Mouse (Mus musculus) brain, embryonic 14.5 days (tissue): ENCODE results near the gene Tepsin. TPM values are rescaled to one million over a fixed set of nuclear protein-coding genes. Genes with fewer than 3 reads are reported as not detected.

Experiments used
- DNase-seq: peaks from one replicate; pipeline ENCODE4 v3.0.0-alpha.2; 2011; ENCODE audit warnings: low read depth
- CTCF ChIP-seq: fragments of 200-500 bp; IDR thresholded peaks from 2 replicates; pipeline ENCODE4 v1.5.1; 2012; ENCODE audit warnings: inconsistent platforms, mild to moderate bottlenecking, moderate library complexity, borderline replicate concordance; ENCODE audit not compliant: insufficient read depth, insufficient read length; ENCODE audit errors: extremely low read depth
- POLR2A ChIP-seq: fragments of 200-500 bp; IDR thresholded peaks from 2 replicates; pipeline ENCODE4 v1.6.1; 2012; ENCODE audit warnings: mild to moderate bottlenecking, inconsistent platforms, borderline replicate concordance; ENCODE audit not compliant: poor library complexity, insufficient read depth, insufficient read length, severe bottlenecking; ENCODE audit errors: extremely low read depth
- polyA plus RNA-seq: library from polyadenylated mRNA; depleted of rRNA; stranded (reverse); fragments of >200 nt; gene quantifications from 2 replicates; pipeline ENCODE4 v1.2.3, GENCODE M21; 2012

Gene Tepsin
- polyA plus RNA-seq, 1 experiment: 47.4 TPM

- TF ChIP-seq POLR2A: no peak
- TF ChIP-seq CTCF: no peak
- peak; percentile 14 for DNase-seq
Observed at GRCm38 (mm10) chr11:120109558-120110210, 11.2 kb upstream of the Tepsin start.

GRCm38 (mm10) chr11:120107796-120108195 is 9.3 kb upstream of the Tepsin start:
- DNase-seq: no peak
- TF ChIP-seq POLR2A: no peak
- TF ChIP-seq CTCF: no peak

GRCm38 (mm10) chr11:120107026-120107425 is 8.5 kb upstream of the Tepsin start:
- TF ChIP-seq CTCF: no peak
- no peak for TF ChIP-seq POLR2A
- no peak for DNase-seq

DNA sequence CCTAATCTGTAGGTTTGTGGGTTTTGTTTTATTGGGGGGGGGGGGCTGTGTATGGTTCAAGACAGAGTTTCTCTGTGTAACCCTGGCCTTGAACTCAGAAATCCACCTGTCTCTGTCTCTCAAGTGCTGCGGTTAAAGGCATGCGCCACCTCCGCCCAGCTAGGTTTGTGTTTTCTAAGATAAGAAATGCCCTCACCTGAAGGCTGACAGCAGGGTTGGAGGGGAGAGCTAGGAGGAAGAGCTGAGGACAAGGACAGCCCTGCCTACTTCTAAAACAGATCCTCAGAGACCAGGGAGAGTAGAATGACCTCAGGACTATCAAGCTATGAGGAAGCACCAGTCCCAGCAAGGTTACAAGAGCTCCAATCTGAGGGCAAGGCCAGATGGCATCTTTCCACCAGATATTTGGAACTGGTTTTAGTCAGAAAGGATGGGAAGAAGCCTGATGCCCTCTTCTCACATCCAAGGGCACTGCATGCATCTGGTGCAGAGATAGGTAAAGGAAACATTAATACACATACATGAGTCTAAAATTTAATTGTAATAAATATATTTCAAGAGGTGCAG is 5.0 kb upstream of the Tepsin start:
- DNase-seq: no peak
- TF ChIP-seq CTCF: no peak
- no peak for TF ChIP-seq POLR2A

DNA sequence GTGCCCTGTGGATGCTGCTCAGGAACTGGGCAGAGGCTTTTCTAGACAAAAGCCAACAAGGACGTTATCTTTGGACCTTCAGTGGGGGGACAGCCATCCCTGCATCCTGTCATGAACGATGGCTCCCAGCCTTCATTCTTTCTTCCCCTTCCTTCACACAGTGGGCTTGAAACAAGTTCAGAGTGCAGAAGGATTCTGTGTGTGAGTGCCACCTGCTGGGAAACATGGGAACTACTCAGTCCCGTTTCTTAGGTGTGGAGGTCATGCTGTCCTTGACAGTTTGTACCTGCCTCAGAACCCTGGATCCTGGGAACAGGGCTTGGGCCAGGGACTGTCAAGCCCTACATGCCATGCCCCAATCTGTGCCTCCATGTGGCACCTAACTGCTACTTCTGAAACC is 2.5 kb upstream of the Tepsin start:
- TF ChIP-seq POLR2A (no peak), CTCF (peak; percentile 82; the same call in 1 of the 2 replicates)
- DNase-seq: peak; percentile 83

- no peak for TF ChIP-seq POLR2A
- no peak for TF ChIP-seq CTCF
- no peak for DNase-seq
Observed at GRCm38 (mm10) chr11:120092817-120093591, 5.5 kb downstream of the Tepsin start.

DNA sequence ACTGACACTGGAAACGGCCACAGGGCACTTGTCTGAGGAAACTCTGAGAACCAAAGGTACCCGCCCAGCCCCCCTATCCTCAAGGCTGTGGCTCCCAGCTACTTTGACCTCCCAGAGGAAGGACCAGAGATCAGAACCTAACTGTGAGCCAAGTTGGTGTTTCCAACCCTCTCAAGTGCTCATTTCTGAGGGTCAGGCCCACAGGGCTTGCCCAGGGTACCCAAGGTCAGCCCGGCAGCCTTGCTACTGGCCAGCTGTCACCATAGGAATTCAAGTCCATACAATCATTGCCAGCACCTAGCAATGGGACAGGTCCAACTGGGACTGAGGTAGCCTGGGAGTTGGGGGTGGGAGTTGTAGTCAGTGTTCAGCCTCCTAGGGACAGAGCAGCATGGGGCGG is 7.9 kb downstream of the Tepsin start:
- no peak for DNase-seq
- TF ChIP-seq POLR2A (no peak), CTCF (no peak)

DNA sequence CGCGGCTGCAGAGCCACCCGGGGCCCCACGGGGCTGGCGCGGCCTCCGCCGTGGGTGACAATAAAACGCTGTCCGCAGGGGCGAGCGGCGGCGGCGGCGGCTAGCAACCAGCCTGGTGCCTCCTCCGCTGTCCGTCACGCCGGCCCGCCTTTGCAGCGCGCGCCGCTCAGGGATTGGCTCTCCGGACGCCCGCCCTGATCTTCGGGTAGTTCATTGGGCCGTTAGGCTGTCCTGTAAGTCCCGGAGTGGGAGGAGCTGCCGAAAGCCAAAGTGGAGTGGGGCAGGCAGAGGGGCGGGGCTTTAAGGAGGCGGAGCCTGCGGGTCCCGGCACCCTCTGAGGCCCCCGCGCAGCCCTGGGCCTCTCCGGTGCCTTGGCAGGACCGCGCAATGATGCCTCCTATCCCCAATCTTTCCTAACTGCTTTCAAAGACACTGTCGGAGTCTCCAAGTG is 11.8 kb downstream of the Tepsin start, which contains the start of gene Cep131:
Cep131 (minus strand) TSS at position 126 of the 451 bp plus-strand sequence.
- no peak for TF ChIP-seq CTCF
- peak; percentile 82 for TF ChIP-seq POLR2A
- peak; percentile 99 for DNase-seq

DNA sequence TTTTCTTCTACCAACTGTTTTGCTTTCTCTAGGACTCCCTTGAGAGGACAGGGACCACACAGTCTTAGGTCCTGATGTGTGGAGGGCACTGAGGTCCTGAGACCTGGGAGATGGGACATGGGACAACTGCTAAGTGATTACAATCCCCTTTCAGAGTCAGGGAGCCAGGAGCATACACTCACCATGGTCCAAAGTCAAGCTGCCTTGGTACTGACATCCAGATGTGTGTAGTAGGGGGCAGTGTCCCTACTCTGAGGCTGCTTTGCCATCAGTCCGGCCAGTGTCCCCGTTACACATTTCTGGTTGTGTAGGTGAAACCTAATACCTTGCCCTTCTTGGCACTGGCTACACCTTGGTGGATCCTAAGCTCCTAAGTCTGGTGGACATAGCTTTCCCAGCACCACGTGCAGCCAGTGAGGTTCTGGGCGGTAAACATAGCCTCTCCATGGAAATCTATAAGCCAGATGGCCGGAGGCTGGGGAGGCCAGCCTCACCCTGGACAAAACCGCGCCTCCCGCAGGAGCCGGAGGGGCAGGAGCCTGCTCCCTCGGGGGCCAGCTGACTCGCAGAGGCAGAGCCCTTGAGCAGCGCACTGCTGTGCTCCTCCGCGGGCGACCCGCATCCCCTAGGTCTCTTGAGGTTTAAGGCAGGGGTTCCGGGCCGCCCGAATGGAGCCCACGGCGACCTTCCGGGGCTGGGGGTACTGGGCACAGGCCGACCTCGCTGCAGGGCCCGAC is 12.5 kb downstream of the Tepsin start:
- DNase-seq: peak; percentile 40
- no peak for TF ChIP-seq CTCF
- TF ChIP-seq POLR2A: no peak

- DNase-seq: no peak
- no peak for TF ChIP-seq POLR2A
- no peak for TF ChIP-seq CTCF
Observed at GRCm38 (mm10) chr11:120080282-120080681, 18.2 kb downstream of the Tepsin start.

DNA sequence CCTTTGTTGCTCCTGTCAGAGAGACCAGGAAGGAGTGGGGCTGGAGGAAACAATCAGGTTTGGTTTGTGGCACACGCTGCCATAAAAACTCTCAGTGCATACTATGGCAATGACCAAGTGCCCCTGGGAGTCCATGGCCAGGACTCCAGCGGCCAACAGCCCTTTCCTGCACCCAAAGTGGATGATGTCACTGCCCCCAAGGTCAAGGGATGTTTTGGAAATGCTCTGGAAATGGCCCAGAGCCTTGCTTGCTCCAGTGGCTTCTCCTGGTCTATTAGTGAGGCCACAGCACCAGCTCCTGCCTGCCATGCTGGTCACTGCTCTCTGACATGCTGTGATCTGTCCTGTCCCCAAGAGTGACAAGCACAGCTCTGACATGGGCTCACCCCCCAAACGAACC is 22.3 kb downstream of the Tepsin start:
- TF ChIP-seq CTCF (no peak), POLR2A (no peak)
- DNase-seq: no peak

GRCm38 (mm10) chr11:120072986-120073647 is 25.4 kb downstream of the Tepsin start:
- TF ChIP-seq CTCF: no peak
- no peak for TF ChIP-seq POLR2A
- no peak for DNase-seq
